Mouse (Mus musculus): ENCODE results near the gene Scimp. TPM values are rescaled to one million over a fixed set of nuclear protein-coding genes. Genes with fewer than 3 reads are reported as not detected.

The Scimp gene
- total and polyA plus RNA-seq, 3 experiments, result 0.21 to 0.79 (median 0.30) TPM

DNA sequence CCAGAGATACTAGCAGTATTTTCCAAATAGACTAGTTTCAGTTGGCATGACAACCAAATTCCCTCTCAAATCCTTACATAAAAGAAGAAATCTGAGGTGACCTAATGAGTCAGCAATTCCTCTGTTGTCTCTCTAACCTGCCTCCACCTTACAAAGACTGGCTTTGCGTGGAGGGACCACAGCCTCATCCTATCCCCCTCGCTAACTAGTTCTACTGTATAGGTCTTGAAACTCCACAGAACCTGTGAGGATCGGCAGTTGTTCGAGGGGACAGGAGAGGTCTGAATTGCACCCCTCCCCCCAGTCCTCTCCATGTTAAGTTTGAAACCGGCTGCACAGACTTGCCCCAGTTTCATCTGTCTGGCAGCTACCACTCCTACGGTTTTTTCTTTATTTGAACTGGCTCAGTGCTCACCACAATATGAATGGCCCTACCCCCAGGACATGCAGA is 23.0 kb upstream of the Scimp start:
- no peaks in the 10 kb centered on the region for H3K36me3 ChIP-seq (replicated peaks in 1 of 2; ENCODE audit: control insufficient read depth in 1 of 2, insufficient read depth in 1 of 2, low read length in 1 of 2)
- in situ Hi-C loops (cut with MboI; ENCODE audit: low pct_ligation_motif_present, low pct_unique_long_range_greater_than_20kb, low sequenced_read_pairs) (no loop called here), dilution Hi-C loops (cut with MboI; ENCODE audit: extremely low pct_ligation_motif_present, extremely low pct_unique_long_range_greater_than_20kb, low sequenced_read_pairs) (no loop called here)
- no peak for DNase-seq (ENCODE audit: extremely low read depth)
- H3K9me3 ChIP-seq (replicated peaks; ENCODE audit: low read length), result peaks cover 11% of the 10 kb centered on the region
- no peak overlapping the region for H3K9ac ChIP-seq (ENCODE audit: insufficient read depth, low read depth)
- peaks cover 9% of the 10 kb centered on the region for H3K27me3 ChIP-seq (replicated peaks)
- no peaks in the 10 kb centered on the region for H3K79me2 ChIP-seq (replicated peaks; ENCODE audit: control insufficient read depth, extremely low read depth, insufficient read depth, poor library complexity, severe bottlenecking)
- TF ChIP-seq IRF4 (IDR thresholded peaks at IDR 0.05; ENCODE audit: low read depth, low read length) (no peak), ZMIZ1 (IDR thresholded peaks at IDR 0.05; ENCODE audit: low read depth, low read length) (no peak), USF2 (conservative IDR thresholded peaks at IDR 0.05; ENCODE audit: low read depth, low read length) (no peak), CTCF (conservative IDR thresholded peaks at IDR 0.05 in 1 of 2, IDR thresholded peaks at IDR 0.05 in 1 of 2; ENCODE audit: low read depth in 2 of 2, low read length in 2 of 2) (no peak), JUN (IDR thresholded peaks at IDR 0.05; ENCODE audit: insufficient read depth, low read depth, low read length) (no peak), TBP (conservative IDR thresholded peaks at IDR 0.05; ENCODE audit: low read depth, low read length) (no peak), MAFK (IDR thresholded peaks at IDR 0.05; ENCODE audit: insufficient replicate concordance, low read length) (peak; percentile 64)
- H3K4me3 ChIP-seq (replicated peaks in 1 of 3; ENCODE audit: low read depth in 2 of 3, low read length in 2 of 3, poor library complexity in 1 of 3), result no peak overlapping the region
- H3K4me2 ChIP-seq (ENCODE audit: insufficient read depth, low read depth, poor library complexity, severe bottlenecking), result 0 out of 2 replicates have a peak overlapping the region, but pooled peaks have one; percentile 1
- H3K4me1 ChIP-seq (ENCODE audit: control insufficient read depth in 1 of 2, insufficient read depth in 2 of 2), result peaks cover 2 to 4% of the 10 kb centered on the region in 2 experiments; a peak in 2 of 4 replicates
- H3K27ac ChIP-seq (ENCODE audit: insufficient read depth, low read depth), result no peak overlapping the region

DNA sequence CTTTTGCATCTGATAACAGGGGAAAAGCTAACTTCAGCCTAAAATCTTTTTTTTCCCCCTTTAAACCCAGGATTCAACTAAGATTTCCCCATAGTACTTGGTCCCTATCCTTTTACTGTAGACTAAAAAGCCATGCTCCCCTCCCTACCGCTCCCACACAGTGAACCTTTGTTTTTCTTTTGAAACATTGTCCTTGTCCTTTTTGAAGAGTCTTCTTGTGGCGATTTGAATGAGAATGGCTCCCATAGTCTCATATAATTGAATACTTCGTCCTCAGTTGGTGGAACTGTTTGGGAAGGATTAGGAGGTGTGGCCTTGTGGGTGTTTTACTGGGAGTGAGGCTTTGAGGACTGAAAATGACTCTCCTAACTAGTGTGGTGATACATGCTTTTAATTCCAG is 21.4 kb upstream of the Scimp start:
- Histone ChIP-seq H3K4me1 (ENCODE audit: control insufficient read depth in 1 of 2, insufficient read depth in 2 of 2) (peaks cover 2 to 4% of the 10 kb centered on the region in 2 experiments; a peak in 2 of 4 replicates), H3K79me2 (replicated peaks; ENCODE audit: control insufficient read depth, extremely low read depth, insufficient read depth, poor library complexity, severe bottlenecking) (no peaks in the 10 kb centered on the region), H3K9me3 (replicated peaks; ENCODE audit: low read length) (peaks cover 18% of the 10 kb centered on the region), H3K9ac (ENCODE audit: insufficient read depth, low read depth) (no peak overlapping the region), H3K27me3 (replicated peaks) (peaks cover 14% of the 10 kb centered on the region), H3K4me2 (ENCODE audit: insufficient read depth, low read depth, poor library complexity, severe bottlenecking) (no peak overlapping the region), H3K36me3 (replicated peaks in 1 of 2; ENCODE audit: control insufficient read depth in 1 of 2, insufficient read depth in 1 of 2, low read length in 1 of 2) (no peaks in the 10 kb centered on the region), H3K27ac (ENCODE audit: insufficient read depth, low read depth) (no peak overlapping the region), H3K4me3 (replicated peaks in 1 of 3; ENCODE audit: low read depth in 2 of 3, low read length in 2 of 3, poor library complexity in 1 of 3) (no peak overlapping the region)
- in situ Hi-C loops (cut with MboI; ENCODE audit: low pct_ligation_motif_present, low pct_unique_long_range_greater_than_20kb, low sequenced_read_pairs), result no loop called here
- DNase-seq (ENCODE audit: extremely low read depth), result no peak
- TF ChIP-seq CTCF (conservative IDR thresholded peaks at IDR 0.05 in 1 of 2, IDR thresholded peaks at IDR 0.05 in 1 of 2; ENCODE audit: low read depth in 2 of 2, low read length in 2 of 2) (no peak), JUND (conservative IDR thresholded peaks at IDR 0.05; ENCODE audit: low read depth, low read length) (no peak), ETS1 (conservative IDR thresholded peaks at IDR 0.05; ENCODE audit: low read depth, low read length) (no peak), NELFE (IDR thresholded peaks at IDR 0.05; ENCODE audit: low read depth, low read length) (no peak), ZKSCAN1 (IDR thresholded peaks at IDR 0.05; ENCODE audit: borderline replicate concordance, low read depth, low read length) (no peak), MEF2A (IDR thresholded peaks at IDR 0.05; ENCODE audit: borderline replicate concordance, low read depth, low read length) (no peak)
- dilution Hi-C loops (cut with MboI; ENCODE audit: extremely low pct_ligation_motif_present, extremely low pct_unique_long_range_greater_than_20kb, low sequenced_read_pairs), result no loop called here

DNA sequence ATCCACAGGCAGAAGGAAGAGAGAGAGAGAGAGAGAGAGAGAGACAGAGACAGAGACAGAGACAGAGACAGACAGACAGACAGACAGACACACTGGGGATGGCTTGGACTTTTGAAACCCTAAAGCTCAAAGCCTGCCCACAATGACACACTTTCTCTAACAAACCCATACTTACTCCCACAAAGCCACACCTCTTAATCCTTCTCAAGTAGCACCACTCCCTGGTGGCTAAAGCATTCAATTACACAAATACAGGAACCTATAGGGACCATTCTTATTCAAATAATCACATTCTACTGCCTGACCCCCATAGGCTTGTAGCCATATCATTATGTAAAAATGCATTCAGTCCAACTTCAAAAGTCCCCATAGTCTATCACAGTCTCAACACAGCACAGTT is 21.0 kb upstream of the Scimp start:
- Histone ChIP-seq H3K4me1 (ENCODE audit: control insufficient read depth in 1 of 2, insufficient read depth in 2 of 2) (peaks cover 2 to 4% of the 10 kb centered on the region in 2 experiments; a peak in 2 of 4 replicates), H3K4me3 (replicated peaks in 1 of 3; ENCODE audit: low read depth in 2 of 3, low read length in 2 of 3, poor library complexity in 1 of 3) (no peak overlapping the region), H3K27ac (ENCODE audit: insufficient read depth, low read depth) (no peak overlapping the region), H3K27me3 (replicated peaks) (peaks cover 12% of the 10 kb centered on the region), H3K79me2 (replicated peaks; ENCODE audit: control insufficient read depth, extremely low read depth, insufficient read depth, poor library complexity, severe bottlenecking) (no peaks in the 10 kb centered on the region), H3K36me3 (replicated peaks in 1 of 2; ENCODE audit: control insufficient read depth in 1 of 2, insufficient read depth in 1 of 2, low read length in 1 of 2) (no peaks in the 10 kb centered on the region), H3K4me2 (ENCODE audit: insufficient read depth, low read depth, poor library complexity, severe bottlenecking) (no peak overlapping the region), H3K9me3 (replicated peaks; ENCODE audit: low read length) (peaks cover 18% of the 10 kb centered on the region), H3K9ac (ENCODE audit: insufficient read depth, low read depth) (no peak overlapping the region)
- no peak for DNase-seq (ENCODE audit: extremely low read depth)
- in situ Hi-C loops (cut with MboI; ENCODE audit: low pct_ligation_motif_present, low pct_unique_long_range_greater_than_20kb, low sequenced_read_pairs), result no loop called here
- dilution Hi-C loops (cut with MboI; ENCODE audit: extremely low pct_ligation_motif_present, extremely low pct_unique_long_range_greater_than_20kb, low sequenced_read_pairs), result no loop called here
- no peak for TF ChIP-seq CHD2 (IDR thresholded peaks at IDR 0.05; ENCODE audit: low read length)
- no peak for TF ChIP-seq RCOR1 (conservative IDR thresholded peaks at IDR 0.05; ENCODE audit: low read depth, low read length)
- no peak for TF ChIP-seq SMC3 (IDR thresholded peaks at IDR 0.05; ENCODE audit: low read depth, low read length)
- no peak for TF ChIP-seq ZNF384 (IDR thresholded peaks at IDR 0.05; ENCODE audit: low read depth, low read length)
- TF ChIP-seq HCFC1 (IDR thresholded peaks at IDR 0.05; ENCODE audit: low read depth, low read length), result no peak
- no peak for TF ChIP-seq EP300 (IDR thresholded peaks at IDR 0.05; ENCODE audit: low read length)
- no peak for TF ChIP-seq MAFK (IDR thresholded peaks at IDR 0.05; ENCODE audit: insufficient replicate concordance, low read length)
- no peak for TF ChIP-seq SIN3A (IDR thresholded peaks at IDR 0.05; ENCODE audit: low read length)
- no peak for TF ChIP-seq TBP (conservative IDR thresholded peaks at IDR 0.05; ENCODE audit: low read depth, low read length)
- no peak for TF ChIP-seq MAZ (IDR thresholded peaks at IDR 0.05; ENCODE audit: low read depth, low read length)
- TF ChIP-seq TCF12 (IDR thresholded peaks at IDR 0.05; ENCODE audit: low read depth, low read length), result no peak
- no peak for TF ChIP-seq BHLHE40 (IDR thresholded peaks at IDR 0.05; ENCODE audit: low read depth, low read length)
